Mouse (Mus musculus): ENCODE measurements around the gene Slc45a3. TPM values are rescaled to one million over a fixed set of nuclear protein-coding genes. Genes with fewer than 3 reads are reported as not detected.

Gene Slc45a3
- polyA plus RNA-seq, 1 experiment from 2014 or later = 11.1 TPM

- WGBS = 88% methylated on average over 6 of the region's 6 CpGs
- no peak overlapping the region for H3K9ac ChIP-seq
- H3K4me2 ChIP-seq (replicated peaks) = no peak overlapping the region
- H3K36me3 ChIP-seq = no peaks in the 10 kb centered on the region
- no peak overlapping the region for H3K27ac ChIP-seq
- peaks cover 10% of the 10 kb centered on the region for H3K4me1 ChIP-seq
- H3K27me3 ChIP-seq (replicated peaks) = no peaks in the 10 kb centered on the region
- ATAC-seq (ENCODE audit: low FRiP score, low read depth) = no peak
- H3K4me3 ChIP-seq = no peak overlapping the region
- no peaks in the 10 kb centered on the region for H3K9me3 ChIP-seq
These were observed 41.9 kb downstream of the Slc45a3 start for GRCm38 (mm10) chr1:132004574-132005180.

GRCm38 (mm10) chr1:132005466-132005865 lies 42.7 kb downstream of the Slc45a3 start:
- ATAC-seq (ENCODE audit: low FRiP score, low read depth) = no peak
- no peaks in the 10 kb centered on the region for H3K27me3 ChIP-seq (replicated peaks)
- WGBS = 84% methylated on average over 1 of the region's 1 CpGs
- no peak overlapping the region for H3K4me3 ChIP-seq
- H3K4me2 ChIP-seq (replicated peaks) = no peak overlapping the region
- H3K36me3 ChIP-seq = no peaks in the 10 kb centered on the region
- H3K9me3 ChIP-seq = no peaks in the 10 kb centered on the region
- no peak overlapping the region for H3K27ac ChIP-seq
- no peak overlapping the region for H3K9ac ChIP-seq
- peaks cover 10% of the 10 kb centered on the region for H3K4me1 ChIP-seq

GRCm38 (mm10) chr1:132006046-132006445 lies 43.3 kb downstream of the Slc45a3 start:
- 87% methylated on average over 3 of the region's 3 CpGs for WGBS
- Histone ChIP-seq H3K9ac (no peak overlapping the region), H3K9me3 (no peaks in the 10 kb centered on the region), H3K27ac (no peak overlapping the region), H3K36me3 (no peaks in the 10 kb centered on the region), H3K4me3 (no peak overlapping the region), H3K27me3 (replicated peaks) (no peaks in the 10 kb centered on the region), H3K4me2 (replicated peaks) (no peak overlapping the region), H3K4me1 (peaks cover 10% of the 10 kb centered on the region)
- no peak for ATAC-seq (ENCODE audit: low FRiP score, low read depth)

GRCm38 (mm10) chr1:132006721-132007120 lies 44.0 kb downstream of the Slc45a3 start:
- no peak for ATAC-seq (ENCODE audit: low FRiP score, low read depth)
- Histone ChIP-seq H3K9me3 (no peaks in the 10 kb centered on the region), H3K36me3 (no peaks in the 10 kb centered on the region), H3K4me1 (peaks cover 10% of the 10 kb centered on the region), H3K27me3 (replicated peaks) (no peaks in the 10 kb centered on the region), H3K9ac (no peak overlapping the region), H3K27ac (no peak overlapping the region), H3K4me2 (replicated peaks) (peak overlapping the region; percentile 72), H3K4me3 (no peak overlapping the region)
- WGBS = 40% methylated on average over 5 of the region's 5 CpGs

GRCm38 (mm10) chr1:132007282-132007815 lies 44.6 kb downstream of the Slc45a3 start, which contains the start of gene Elk4:
TSS of gene Elk4 (plus strand) at chr1:132007607.
- peak; percentile 93 for ATAC-seq (ENCODE audit: low FRiP score, low read depth)
- Histone ChIP-seq H3K9me3 (no peaks in the 10 kb centered on the region), H3K4me2 (replicated peaks) (peak within 1 kb of the TSS; percentile 72), H3K36me3 (no peaks in the 10 kb centered on the region), H3K4me1 (peaks cover 10% of the 10 kb centered on the region), H3K9ac (peak within 1 kb of the TSS; percentile 91), H3K4me3 (peak within 1 kb of the TSS; percentile 83), H3K27ac (peak within 1 kb of the TSS; percentile 95), H3K27me3 (replicated peaks) (no peaks in the 10 kb centered on the region)
- WGBS = under 1% methylated on average over 61 of the region's 61 CpGs

GRCm38 (mm10) chr1:132007828-132008827 lies 45.4 kb downstream of the Slc45a3 start:
- Histone ChIP-seq H3K27ac (peak overlapping the region; percentile 95), H3K36me3 (no peaks in the 10 kb centered on the region), H3K27me3 (replicated peaks) (no peaks in the 10 kb centered on the region), H3K4me2 (replicated peaks) (peak overlapping the region; percentile 72), H3K4me1 (peaks cover 10% of the 10 kb centered on the region), H3K9me3 (no peaks in the 10 kb centered on the region), H3K9ac (peak overlapping the region; percentile 91), H3K4me3 (peak overlapping the region; percentile 83)
- ATAC-seq (ENCODE audit: low FRiP score, low read depth) = peak; percentile 91
- 1% methylated on average over 67 of the region's 72 CpGs for whole genome bisulfite sequencing

GRCm38 (mm10) chr1:132008881-132009644 lies 46.3 kb downstream of the Slc45a3 start:
- ATAC-seq (ENCODE audit: low FRiP score, low read depth) = no peak
- Histone ChIP-seq H3K4me2 (replicated peaks) (peak overlapping the region; percentile 72), H3K9ac (no peak overlapping the region), H3K27me3 (replicated peaks) (no peaks in the 10 kb centered on the region), H3K27ac (no peak overlapping the region), H3K36me3 (no peaks in the 10 kb centered on the region), H3K4me3 (peak overlapping the region; percentile 83; the same call in 1 of the 2 replicates), H3K9me3 (no peaks in the 10 kb centered on the region), H3K4me1 (peaks cover 10% of the 10 kb centered on the region)
- 64% methylated on average over 8 of the region's 8 CpGs for WGBS

GRCm38 (mm10) chr1:132010632-132011501 lies 48.1 kb downstream of the Slc45a3 start:
- Histone ChIP-seq H3K27ac (no peak overlapping the region), H3K9ac (no peak overlapping the region), H3K27me3 (replicated peaks) (no peaks in the 10 kb centered on the region), H3K4me1 (peaks cover 10% of the 10 kb centered on the region), H3K4me3 (no peak overlapping the region), H3K36me3 (peaks cover 11% of the 10 kb centered on the region), H3K9me3 (no peaks in the 10 kb centered on the region), H3K4me2 (replicated peaks) (no peak overlapping the region)
- no peak for ATAC-seq (ENCODE audit: low FRiP score, low read depth)
- 93% methylated on average over 17 of the region's 17 CpGs for WGBS

GRCm38 (mm10) chr1:132011785-132012184 lies 49.0 kb downstream of the Slc45a3 start:
- no peaks in the 10 kb centered on the region for H3K9me3 ChIP-seq
- H3K4me1 ChIP-seq = peaks cover 7% of the 10 kb centered on the region
- WGBS = 88% methylated on average over 2 of the region's 2 CpGs
- no peak overlapping the region for H3K9ac ChIP-seq
- H3K27ac ChIP-seq = no peak overlapping the region
- peaks cover 15% of the 10 kb centered on the region for H3K36me3 ChIP-seq
- H3K4me2 ChIP-seq (replicated peaks) = no peak overlapping the region
- no peaks in the 10 kb centered on the region for H3K27me3 ChIP-seq (replicated peaks)
- H3K4me3 ChIP-seq = no peak overlapping the region
- ATAC-seq (ENCODE audit: low FRiP score, low read depth) = no peak

- 90% methylated on average over 8 of the region's 8 CpGs for WGBS
- H3K4me3 ChIP-seq = no peak overlapping the region
- H3K27me3 ChIP-seq (replicated peaks) = no peaks in the 10 kb centered on the region
- H3K9ac ChIP-seq = no peak overlapping the region
- H3K36me3 ChIP-seq = peaks cover 19% of the 10 kb centered on the region
- H3K27ac ChIP-seq = no peak overlapping the region
- no peak for ATAC-seq (ENCODE audit: low FRiP score, low read depth)
- no peak overlapping the region for H3K4me2 ChIP-seq (replicated peaks)
- H3K9me3 ChIP-seq = no peaks in the 10 kb centered on the region
- H3K4me1 ChIP-seq = peaks cover 7% of the 10 kb centered on the region
These were observed 50.1 kb downstream of the Slc45a3 start for GRCm38 (mm10) chr1:132012861-132013260.

- H3K9me3 ChIP-seq = no peaks in the 10 kb centered on the region
- 95% methylated on average over 1 of the region's 1 CpGs for WGBS
- no peak overlapping the region for H3K4me2 ChIP-seq (replicated peaks)
- no peak overlapping the region for H3K9ac ChIP-seq
- peaks cover 37% of the 10 kb centered on the region for H3K36me3 ChIP-seq
- no peak for ATAC-seq (ENCODE audit: low FRiP score, low read depth)
- H3K4me1 ChIP-seq = no peaks in the 10 kb centered on the region
- H3K27ac ChIP-seq = no peak overlapping the region
- H3K4me3 ChIP-seq = no peak overlapping the region
- no peaks in the 10 kb centered on the region for H3K27me3 ChIP-seq (replicated peaks)
These were observed 52.0 kb downstream of the Slc45a3 start for GRCm38 (mm10) chr1:132014800-132015199.
